Mouse (Mus musculus) stomach, postnatal 0 days (tissue): ENCODE measurements at regions not wholly inside any gene's neighbourhood (a gene's known extent, or its start where the extent isn't known, plus 50 kb on each side); places are given as distances from the start of the nearest gene placed in this dataset.

Experiments used
- ATAC-seq: fragments of 200-750 bp; cut with Nextera tagmentation; 2 replicates; pipeline ENCODE4 v1.8.0; 2017; ENCODE audit not compliant: low FRiP score, low TSS enrichment
- DNase-seq: peaks from one replicate; pipeline ENCODE4 v3.0.0-alpha.2; 2016; ENCODE audit warnings: low spot score
- H3K27ac ChIP-seq: fragments of 300-500 bp; sonication (generic); replicated peaks from 2 replicates; pipeline ENCODE4 v1.5.1; 2014; ENCODE audit warnings: mild to moderate bottlenecking, control low read depth
- H3K27me3 ChIP-seq: fragments of 300-500 bp; sonication (generic); 2 replicates; pipeline ENCODE4 v1.6.1; 2014; ENCODE audit warnings: low read length; ENCODE audit not compliant: control insufficient read depth, insufficient read depth
- H3K36me3 ChIP-seq: fragments of 300-500 bp; sonication (generic); 2 replicates; pipeline ENCODE4 v1.6.1; 2014; ENCODE audit warnings: low read length, mixed read lengths; ENCODE audit not compliant: control insufficient read depth, insufficient read depth
- H3K4me1 ChIP-seq: fragments of 300-500 bp; sonication (generic); replicated peaks from 2 replicates; pipeline ENCODE4 v1.6.1; 2014; ENCODE audit warnings: antibody characterized with exemption; ENCODE audit not compliant: control insufficient read depth, insufficient read depth
- H3K4me2 ChIP-seq: fragments of 300-500 bp; sonication (generic); replicated peaks from 2 replicates; pipeline ENCODE4 v1.6.1; 2014; ENCODE audit warnings: low read depth, mild to moderate bottlenecking, control low read depth, moderate library complexity
- H3K4me3 ChIP-seq: fragments of 300-500 bp; sonication (generic); 2 replicates; pipeline ENCODE4 v1.5.1; 2014; ENCODE audit warnings: low read depth, low read length, control low read depth
- H3K9ac ChIP-seq: fragments of 300-500 bp; sonication (generic); 2 replicates; pipeline ENCODE4 v1.6.1; 2014; ENCODE audit warnings: mild to moderate bottlenecking, low read length, control low read depth, mixed read lengths
- H3K9me3 ChIP-seq: fragments of 300-500 bp; sonication (generic); 2 replicates; pipeline ENCODE4 v1.6.1; 2016; ENCODE audit warnings: low read length; ENCODE audit not compliant: control insufficient read depth
- CTCF ChIP-seq: IDR thresholded peaks from 2 replicates; pipeline ENCODE4 v1.5.1; 2016; ENCODE audit warnings: antibody characterized with exemption, low read depth, mild to moderate bottlenecking, moderate library complexity
- EP300 ChIP-seq: optimal IDR thresholded peaks from 2 replicates; pipeline ENCODE3; 2016; ENCODE audit warnings: antibody characterized with exemption
- WGBS: fragments of 180-500 bp; shearing (Covaris S2); extraction: QIAGEN DNeasy Blood & Tissue Kit; methylation state at CpG from one replicate; pipeline ENCODE4 v1.1.7; 2014; 5-methylcytosine and 5-hydroxymethylcytosine counted together

GRCm38 (mm10) chr14:78368881-78369280, 61.0 kb upstream of the Tnfsf11 start:
- TF ChIP-seq EP300 (no peak), CTCF (no peak)
- Histone ChIP-seq H3K27me3 (no peaks in the 10 kb centered on the region), H3K4me1 (no peaks in the 10 kb centered on the region), H3K27ac (no peak overlapping the region), H3K36me3 (no peaks in the 10 kb centered on the region), H3K4me3 (no peak overlapping the region), H3K9me3 (no peaks in the 10 kb centered on the region), H3K9ac (no peak overlapping the region), H3K4me2 (no peak overlapping the region)
- DNase-seq (no peak), ATAC-seq (no peak)
- 85% methylated on average over 4 of the region's 4 CpGs for WGBS

GRCm38 (mm10) chr14:78364822-78365221, 57.0 kb upstream of the Tnfsf11 start:
- Histone ChIP-seq H3K36me3 (no peaks in the 10 kb centered on the region), H3K4me1 (no peaks in the 10 kb centered on the region), H3K9ac (no peak overlapping the region), H3K27me3 (no peaks in the 10 kb centered on the region), H3K4me2 (no peak overlapping the region), H3K9me3 (no peaks in the 10 kb centered on the region), H3K27ac (no peak overlapping the region), H3K4me3 (no peak overlapping the region)
- no peak for DNase-seq
- ATAC-seq = no peak
- TF ChIP-seq CTCF (no peak), EP300 (no peak)

GRCm38 (mm10) chr14:78363123-78363522, 55.3 kb upstream of the Tnfsf11 start:
- no peak overlapping the region for H3K4me2 ChIP-seq
- H3K9me3 ChIP-seq = no peaks in the 10 kb centered on the region
- ATAC-seq (no peak), DNase-seq (no peak)
- no peaks in the 10 kb centered on the region for H3K36me3 ChIP-seq
- no peaks in the 10 kb centered on the region for H3K4me1 ChIP-seq
- no peak overlapping the region for H3K27ac ChIP-seq
- H3K9ac ChIP-seq = no peak overlapping the region
- WGBS = 58% methylated on average over 5 of the region's 5 CpGs
- no peak for TF ChIP-seq CTCF
- TF ChIP-seq EP300 = no peak
- H3K4me3 ChIP-seq = no peak overlapping the region
- H3K27me3 ChIP-seq = no peaks in the 10 kb centered on the region
